Mouse (Mus musculus) midbrain, embryonic 15.5 days (tissue): Measurements from ENCODE around the gene AL732309.1. TPM values are rescaled to one million over a fixed set of nuclear protein-coding genes. Genes with fewer than 3 reads are reported as not detected.

Experiments
- ATAC-seq: fragments of 200-750 bp; cut with Nextera tagmentation; replicated peaks from 2 replicates; pipeline ENCODE4 v1.8.0; 2017; ENCODE audit warnings: moderate TSS enrichment
- H3K27ac ChIP-seq: fragments of 300-500 bp; sonication (generic); 2 replicates; pipeline ENCODE4 v1.5.1; 2015; ENCODE audit warnings: mild to moderate bottlenecking, inconsistent platforms
- H3K27me3 ChIP-seq: fragments of 300-500 bp; sonication (generic); replicated peaks from 2 replicates; pipeline ENCODE4 v1.6.1; 2015; ENCODE audit warnings: inconsistent platforms
- H3K36me3 ChIP-seq: fragments of 300-500 bp; sonication (generic); replicated peaks from 2 replicates; pipeline ENCODE4 v1.6.1; 2015; ENCODE audit warnings: inconsistent platforms
- H3K4me1 ChIP-seq: fragments of 300-500 bp; sonication (generic); 2 replicates; pipeline ENCODE4 v1.6.1; 2015; ENCODE audit warnings: inconsistent platforms
- H3K4me2 ChIP-seq: fragments of 300-500 bp; sonication (generic); 2 replicates; pipeline ENCODE4 v1.6.1; 2015; ENCODE audit warnings: inconsistent platforms, mild to moderate bottlenecking, moderate library complexity
- H3K4me3 ChIP-seq: fragments of 300-500 bp; sonication (generic); 2 replicates; pipeline ENCODE4 v1.5.1; 2015; ENCODE audit warnings: mild to moderate bottlenecking, inconsistent platforms
- H3K9ac ChIP-seq: fragments of 300-500 bp; sonication (generic); 2 replicates; pipeline ENCODE4 v1.6.1; 2015; ENCODE audit warnings: mild to moderate bottlenecking, inconsistent platforms
- H3K9me3 ChIP-seq: fragments of 300-500 bp; sonication (generic); 2 replicates; pipeline ENCODE4 v1.6.1; 2016; ENCODE audit warnings: inconsistent platforms
- WGBS: fragments of 180-500 bp; shearing (Covaris S2); methylation state at CpG from one replicate; pipeline ENCODE4 v1.1.7; 2015; ENCODE audit warnings: mixed read lengths; 5-methylcytosine and 5-hydroxymethylcytosine counted together
- polyA plus RNA-seq: library from polyadenylated mRNA; unstranded; fragments of >200 nt; fragmentation: Nextera tagmentation; extraction: Ambion mirVana; gene quantifications from 2 replicates; pipeline ENCODE4 v1.2.1, GENCODE M21; 2015

AL732309.1 gene
- polyA plus RNA-seq, result 6.2 and 8.4 TPM in 2 replicates

- Histone ChIP-seq H3K9ac (no peak within 1 kb of the TSS), H3K9me3 (no peaks in the 10 kb centered on the region), H3K27me3 (no peaks in the 10 kb centered on the region), H3K36me3 (0 out of 2 replicates have a peak, but pooled peaks cover 4% of the 10 kb centered on the region), H3K4me2 (no peak within 1 kb of the TSS), H3K4me1 (peaks cover 21% of the 10 kb centered on the region), H3K27ac (no peak within 1 kb of the TSS), H3K4me3 (no peak within 1 kb of the TSS)
- ATAC-seq, result no peak
- 93% methylated on average over 10 of the region's 10 CpGs for WGBS
Measured at GRCm38 (mm10) chr2:25246183-25247072, at the start of gene AL732309.1. Gene AL732309.1, minus strand, starts transcription at chr2:25246863.

DNA sequence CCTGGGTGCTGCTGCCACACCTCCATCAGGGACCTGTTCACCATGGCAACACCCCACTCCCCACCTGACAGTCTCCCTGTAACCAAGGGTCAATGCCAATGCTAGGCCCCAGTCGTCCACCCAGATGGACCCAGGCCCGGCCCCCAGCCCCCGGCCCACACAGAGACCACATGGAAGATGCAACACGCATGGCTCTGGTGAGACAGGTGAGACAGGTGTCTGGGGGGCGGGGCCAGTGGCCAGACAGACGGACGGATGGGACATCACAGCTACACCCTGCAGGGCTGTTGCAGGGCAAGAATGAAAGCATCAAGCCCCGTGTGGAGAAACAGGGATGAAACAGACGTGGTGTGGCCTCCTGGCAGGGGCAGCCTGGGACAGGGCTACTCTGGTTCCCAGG, 47.0 kb upstream of the AL732309.1 start:
- 78% methylated on average over 9 of the region's 9 CpGs for WGBS
- H3K4me3 ChIP-seq, result no peak overlapping the region
- no peak overlapping the region for H3K9ac ChIP-seq
- peaks cover 13% of the 10 kb centered on the region; the same call in 1 of the 2 replicates for H3K36me3 ChIP-seq
- no peak overlapping the region for H3K4me2 ChIP-seq
- no peak for ATAC-seq
- no peak overlapping the region for H3K27ac ChIP-seq
- H3K4me1 ChIP-seq, result peaks cover 35% of the 10 kb centered on the region
- peaks cover 78% of the 10 kb centered on the region for H3K27me3 ChIP-seq
- H3K9me3 ChIP-seq, result no peaks in the 10 kb centered on the region

DNA sequence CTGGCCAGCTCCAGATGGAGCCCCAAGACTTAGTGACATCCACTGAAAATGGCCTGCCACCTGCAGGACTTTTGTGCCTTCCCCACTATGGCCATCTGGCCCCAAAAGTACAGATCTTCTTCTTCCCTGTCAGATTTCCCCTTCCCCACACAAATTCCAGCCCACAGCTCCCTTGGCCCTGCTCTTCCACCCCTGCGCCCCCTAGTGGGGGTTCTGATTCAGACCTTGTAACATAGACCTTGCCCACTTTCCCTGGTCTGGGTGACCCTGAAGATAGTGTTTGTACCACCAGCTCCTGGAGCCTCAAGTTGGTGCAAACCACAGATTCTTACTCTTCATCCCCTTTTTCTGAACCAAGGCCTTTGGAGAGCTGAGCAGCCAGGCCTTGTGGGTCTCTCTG, 46.2 kb upstream of the AL732309.1 start:
- Histone ChIP-seq H3K27ac (no peak overlapping the region), H3K36me3 (peaks cover 13% of the 10 kb centered on the region; the same call in 1 of the 2 replicates), H3K9me3 (no peaks in the 10 kb centered on the region), H3K4me2 (no peak overlapping the region), H3K9ac (no peak overlapping the region), H3K27me3 (peaks cover 79% of the 10 kb centered on the region), H3K4me3 (no peak overlapping the region), H3K4me1 (peaks cover 35% of the 10 kb centered on the region)
- WGBS, result 0% methylated on average over 1 of the region's 1 CpGs
- ATAC-seq, result no peak

DNA sequence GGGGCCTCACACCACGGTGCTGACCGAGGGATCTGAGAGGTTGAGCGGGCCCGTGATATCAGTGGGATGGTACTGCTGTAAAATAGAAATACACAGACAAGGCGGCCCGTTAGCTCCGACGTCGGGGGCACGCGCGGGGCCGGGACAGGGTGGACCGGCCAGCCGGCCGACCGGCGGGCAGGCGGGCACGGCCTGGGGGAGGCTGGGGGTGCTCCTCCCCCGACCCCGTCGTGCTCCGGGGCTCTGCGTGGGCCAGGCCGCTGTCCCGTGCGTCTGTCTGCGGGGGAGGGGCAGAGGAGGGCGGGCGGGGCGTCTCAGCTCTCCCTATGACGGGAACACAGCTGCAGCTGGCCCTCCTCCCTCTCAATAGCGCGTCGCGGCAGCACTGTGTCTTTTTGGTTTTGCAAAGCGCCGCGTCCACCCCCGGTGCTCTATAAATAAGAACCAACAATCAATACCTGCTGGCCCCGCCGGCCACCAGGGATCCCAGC, 45.4 kb upstream of the AL732309.1 start:
- H3K4me2 ChIP-seq, result peak overlapping the region; percentile 41
- H3K36me3 ChIP-seq, result peaks cover 13% of the 10 kb centered on the region; the same call in 1 of the 2 replicates
- ATAC-seq, result peak; percentile 0; the same call in 1 of the 2 replicates
- H3K4me1 ChIP-seq, result peaks cover 35% of the 10 kb centered on the region
- WGBS, result 5% methylated on average over 40 of the region's 43 CpGs
- H3K27ac ChIP-seq, result no peak overlapping the region
- H3K9ac ChIP-seq, result peak overlapping the region; percentile 21; the same call in 1 of the 2 replicates
- H3K9me3 ChIP-seq, result no peaks in the 10 kb centered on the region
- peaks cover 81% of the 10 kb centered on the region for H3K27me3 ChIP-seq
- H3K4me3 ChIP-seq, result peak overlapping the region; percentile 13; the same call in 1 of the 2 replicates

DNA sequence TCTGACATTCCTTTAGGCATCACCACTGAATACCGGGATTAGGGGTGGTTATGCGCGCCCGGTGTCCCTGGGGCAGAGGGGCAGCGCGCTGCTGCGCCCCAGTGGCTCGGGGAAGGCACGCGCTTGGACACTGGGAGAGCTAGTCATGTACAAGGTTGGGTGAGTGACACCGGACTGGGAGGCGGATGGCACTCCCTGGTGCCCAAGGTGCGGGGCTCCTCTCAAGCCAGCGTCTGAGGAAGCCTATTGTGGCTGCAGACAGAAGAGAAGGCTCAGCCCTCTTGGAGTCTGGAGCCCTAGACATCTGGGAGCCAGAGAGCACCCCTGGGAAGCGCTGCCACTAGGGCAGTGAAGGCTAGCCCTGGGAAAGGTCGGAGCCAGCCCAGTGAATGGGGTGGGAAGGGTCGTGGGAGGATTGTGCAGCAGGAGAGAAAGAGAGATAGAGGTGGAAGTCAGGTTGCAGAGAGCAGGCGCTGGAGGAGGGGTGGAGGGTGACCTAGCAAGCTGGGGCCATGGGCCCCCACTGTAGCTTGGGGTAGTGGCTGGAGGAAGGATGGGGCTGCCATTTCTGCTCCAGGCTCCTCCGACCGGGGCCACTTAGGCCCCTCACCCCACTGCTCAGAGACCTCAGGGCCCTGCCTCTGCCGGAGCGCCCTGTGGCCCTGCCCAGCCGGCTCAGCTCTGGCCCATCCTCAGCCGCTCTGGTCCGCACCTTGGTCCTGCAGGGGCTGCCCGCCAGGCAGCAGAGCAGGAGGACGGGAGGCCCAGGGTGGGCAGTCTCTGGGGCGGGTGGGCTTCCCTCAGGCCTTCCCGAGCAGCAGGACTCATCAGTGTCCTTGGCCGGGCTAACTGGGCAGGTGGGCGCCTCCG, 44.8 kb upstream of the AL732309.1 start:
- peak; percentile 10 for ATAC-seq
- H3K9ac ChIP-seq, result peak overlapping the region; percentile 16; the same call in 1 of the 2 replicates

DNA sequence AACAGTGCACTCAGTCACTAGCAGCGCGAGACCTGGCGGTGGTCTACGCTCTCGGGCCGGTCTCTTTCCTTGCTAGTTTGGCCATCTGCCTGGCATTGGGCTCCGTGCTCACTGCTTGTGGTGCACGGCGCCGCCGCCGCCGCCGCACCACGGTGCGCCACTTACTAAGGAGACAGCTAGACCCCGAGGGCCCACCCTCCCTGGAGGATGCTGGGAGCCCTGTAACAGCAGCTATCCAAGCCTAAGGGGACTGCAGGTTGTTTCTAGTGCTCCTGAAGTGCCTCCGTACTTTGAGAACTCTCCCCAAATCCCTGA, 44.1 kb upstream of the AL732309.1 start:
- peaks cover 10% of the 10 kb centered on the region; the same call in 1 of the 2 replicates for H3K36me3 ChIP-seq
- peaks cover 35% of the 10 kb centered on the region for H3K4me1 ChIP-seq
- peak overlapping the region; percentile 27 for H3K4me3 ChIP-seq
- H3K27ac ChIP-seq, result no peak overlapping the region
- peak overlapping the region; percentile 53 for H3K4me2 ChIP-seq
- ATAC-seq, result no peak
- no peaks in the 10 kb centered on the region for H3K9me3 ChIP-seq
- H3K9ac ChIP-seq, result peak overlapping the region; percentile 16; the same call in 1 of the 2 replicates
- peaks cover 79% of the 10 kb centered on the region for H3K27me3 ChIP-seq
- WGBS, result under 1% methylated on average over 18 of the region's 18 CpGs

More for the DNA sequence above, 44.8 kb upstream of the AL732309.1 start:
- peaks cover 13% of the 10 kb centered on the region; the same call in 1 of the 2 replicates for H3K36me3 ChIP-seq
- peak overlapping the region; percentile 27 for H3K4me3 ChIP-seq
- H3K9me3 ChIP-seq, result no peaks in the 10 kb centered on the region
- 6% methylated on average over 32 of the region's 32 CpGs for WGBS
- H3K4me1 ChIP-seq, result peaks cover 35% of the 10 kb centered on the region
- no peak overlapping the region for H3K27ac ChIP-seq
- peak overlapping the region; percentile 53 for H3K4me2 ChIP-seq
- peaks cover 81% of the 10 kb centered on the region for H3K27me3 ChIP-seq

DNA sequence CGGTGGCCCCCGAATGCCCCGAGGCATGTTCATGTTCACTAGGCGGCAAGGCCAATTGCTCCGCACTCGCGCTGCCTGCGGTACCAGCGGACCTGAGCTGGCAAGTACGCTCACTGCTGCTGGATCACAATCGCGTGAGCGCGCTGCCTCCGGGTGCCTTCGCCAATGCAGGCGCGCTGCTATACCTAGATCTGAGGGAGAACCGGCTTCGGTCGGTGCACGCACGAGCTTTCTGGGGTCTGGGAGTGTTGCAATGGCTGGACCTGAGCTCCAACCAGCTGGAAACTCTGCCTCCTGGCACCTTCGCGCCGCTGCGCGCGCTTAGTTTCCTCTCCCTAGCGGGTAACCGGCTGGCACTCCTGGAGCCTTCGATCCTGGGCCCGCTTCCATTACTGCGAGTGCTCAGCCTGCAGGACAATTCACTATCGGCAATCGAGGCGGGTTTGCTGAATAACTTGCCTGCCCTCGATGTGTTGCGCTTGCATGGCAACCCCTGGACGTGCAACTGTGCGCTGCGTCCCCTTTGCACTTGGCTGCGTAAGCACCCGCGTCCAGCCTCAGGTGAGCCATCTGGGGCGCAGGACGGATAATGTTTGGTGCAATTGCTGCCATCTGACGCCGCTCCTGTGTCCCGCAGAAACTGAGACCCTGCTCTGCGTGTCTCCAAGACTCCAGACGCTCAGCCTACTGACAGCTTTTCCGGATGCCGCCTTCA, 43.6 kb upstream of the AL732309.1 start:
- WGBS, result 2% methylated on average over 54 of the region's 54 CpGs
- Histone ChIP-seq H3K9ac (peak overlapping the region; percentile 20), H3K36me3 (peaks cover 11% of the 10 kb centered on the region; the same call in 1 of the 2 replicates), H3K4me3 (peak overlapping the region; percentile 27), H3K4me2 (peak overlapping the region; percentile 53), H3K27ac (no peak overlapping the region), H3K4me1 (peaks cover 35% of the 10 kb centered on the region), H3K9me3 (no peaks in the 10 kb centered on the region), H3K27me3 (peaks cover 74% of the 10 kb centered on the region)
- ATAC-seq, result peak; percentile 56; the same call in 1 of the 2 replicates

DNA sequence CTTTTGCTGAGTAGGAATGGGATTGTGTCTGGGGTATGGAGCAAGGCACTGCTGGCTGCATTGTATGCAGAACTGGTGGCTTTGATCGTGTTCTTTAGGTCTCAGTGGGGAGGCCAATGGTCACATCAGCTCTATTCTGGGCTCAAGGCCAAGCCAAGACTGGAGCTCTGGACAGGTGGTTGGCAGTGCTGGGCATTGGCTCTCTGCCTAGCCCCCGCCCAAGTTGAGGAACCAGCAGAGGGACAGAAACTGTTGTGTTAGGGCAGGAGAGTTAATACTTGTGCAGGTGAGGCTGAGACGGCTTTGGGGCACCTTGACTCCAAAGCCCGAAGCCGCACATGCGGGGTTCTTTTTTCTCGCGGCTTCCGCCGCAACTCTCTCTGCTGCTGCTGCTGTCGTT, 43.0 kb upstream of the AL732309.1 start, which contains the start of gene Lrrc26:
Gene Lrrc26 (plus strand): TSS at position 265 of the 400 bp plus-strand sequence.
- H3K4me1 ChIP-seq, result peaks cover 35% of the 10 kb centered on the region
- peak within 1 kb of the TSS; percentile 20 for H3K9ac ChIP-seq
- ATAC-seq, result no peak
- H3K9me3 ChIP-seq, result no peaks in the 10 kb centered on the region
- H3K27me3 ChIP-seq, result peaks cover 69% of the 10 kb centered on the region
- WGBS, result 7% methylated on average over 11 of the region's 11 CpGs
- H3K27ac ChIP-seq, result no peak within 1 kb of the TSS
- H3K36me3 ChIP-seq, result peaks cover 17% of the 10 kb centered on the region; the same call in 1 of the 2 replicates
- peak within 1 kb of the TSS; percentile 27 for H3K4me3 ChIP-seq
- peak within 1 kb of the TSS; percentile 53 for H3K4me2 ChIP-seq

GRCm38 (mm10) chr2:25288734-25289345, 42.2 kb upstream of the AL732309.1 start:
- Histone ChIP-seq H3K9me3 (no peaks in the 10 kb centered on the region), H3K27me3 (peaks cover 61% of the 10 kb centered on the region), H3K27ac (no peak overlapping the region), H3K4me1 (peaks cover 35% of the 10 kb centered on the region), H3K9ac (no peak overlapping the region), H3K36me3 (peaks cover 17% of the 10 kb centered on the region; the same call in 1 of the 2 replicates), H3K4me3 (no peak overlapping the region), H3K4me2 (no peak overlapping the region)
- no peak for ATAC-seq
- 87% methylated on average over 7 of the region's 7 CpGs for WGBS

DNA sequence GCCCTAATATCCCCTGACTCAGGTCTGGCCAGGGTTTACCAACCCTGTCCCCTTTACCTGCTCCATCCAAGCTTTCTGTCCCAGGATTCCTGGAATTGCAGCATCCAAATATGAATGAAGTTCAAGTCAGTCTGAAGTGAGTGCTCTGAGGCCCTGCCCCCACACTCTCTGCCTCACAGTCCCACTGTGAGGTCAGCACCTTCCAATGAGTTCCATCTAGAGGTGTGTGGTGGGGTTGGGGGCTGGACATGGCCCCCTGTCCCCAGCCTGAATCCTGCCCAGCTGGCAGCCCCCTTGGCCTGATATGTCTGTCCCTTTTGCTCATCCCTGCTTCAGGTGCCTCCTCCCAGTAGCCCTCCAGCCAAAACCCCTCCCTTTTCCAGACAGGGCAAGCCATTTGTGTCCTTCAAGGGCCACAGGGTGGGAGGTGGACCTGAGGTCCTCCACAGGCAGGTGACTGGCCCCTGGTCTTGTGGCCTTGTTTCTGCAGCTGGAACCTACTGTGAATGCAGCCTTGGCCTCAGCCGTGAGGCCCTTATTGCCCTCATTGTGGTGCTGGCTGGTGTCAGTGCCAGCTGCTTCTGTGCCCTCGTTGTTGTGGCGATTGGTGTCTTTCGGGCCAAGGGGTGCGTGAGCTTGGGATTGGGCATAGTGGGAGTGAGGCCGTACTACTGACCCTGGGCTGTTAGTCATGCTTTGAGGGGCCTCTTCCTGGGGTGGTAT, 41.4 kb upstream of the AL732309.1 start, which contains the start of gene Tmem210:
Gene Tmem210 (plus strand): TSS at position 219 of the 723 bp plus-strand sequence.
- no peak within 1 kb of the TSS for H3K4me3 ChIP-seq
- 81% methylated on average over 6 of the region's 6 CpGs for WGBS
- H3K27me3 ChIP-seq, result peaks cover 54% of the 10 kb centered on the region
- H3K27ac ChIP-seq, result no peak within 1 kb of the TSS
- H3K9me3 ChIP-seq, result no peaks in the 10 kb centered on the region
- no peak for ATAC-seq
- peaks cover 20% of the 10 kb centered on the region for H3K36me3 ChIP-seq
- peaks cover 35% of the 10 kb centered on the region for H3K4me1 ChIP-seq
- no peak within 1 kb of the TSS for H3K9ac ChIP-seq
- no peak within 1 kb of the TSS for H3K4me2 ChIP-seq
